Mouse (Mus musculus): Measurements from ENCODE around the gene Amhr2.

Gene Amhr2

DNA sequence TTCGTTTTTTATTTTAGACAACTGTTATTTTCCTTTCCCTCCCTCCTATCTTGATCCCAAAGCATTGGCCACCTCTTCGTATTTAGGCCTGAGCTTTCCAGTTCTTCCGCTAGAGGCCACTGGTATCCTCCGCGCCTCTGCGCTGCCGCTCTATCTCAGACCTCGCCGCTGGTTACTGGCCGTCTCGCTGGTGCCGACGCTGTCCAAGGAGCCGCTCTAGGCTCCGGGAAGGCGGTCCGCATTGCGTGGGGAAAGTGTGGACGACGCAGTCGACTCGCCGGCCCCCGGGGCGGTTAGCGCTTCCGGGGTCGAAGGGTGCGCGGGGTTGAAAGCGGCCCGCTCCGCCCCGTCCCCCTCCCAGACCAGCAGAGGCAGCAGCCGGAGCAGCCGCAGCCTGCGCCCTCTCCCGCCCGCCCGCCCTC is 25.0 kb downstream of the Amhr2 start, which contains the start of gene Pcbp2:
Gene Pcbp2 (plus strand): TSS at position 357 of the 422 bp plus-strand sequence.
- intact Hi-C loops (cut with DNase I), result loop anchor here (5.0 kb wide), 1 partner anchor 47 kb away; the partner anchor contains the start of genes Map3k12 and Tarbp2

DNA sequence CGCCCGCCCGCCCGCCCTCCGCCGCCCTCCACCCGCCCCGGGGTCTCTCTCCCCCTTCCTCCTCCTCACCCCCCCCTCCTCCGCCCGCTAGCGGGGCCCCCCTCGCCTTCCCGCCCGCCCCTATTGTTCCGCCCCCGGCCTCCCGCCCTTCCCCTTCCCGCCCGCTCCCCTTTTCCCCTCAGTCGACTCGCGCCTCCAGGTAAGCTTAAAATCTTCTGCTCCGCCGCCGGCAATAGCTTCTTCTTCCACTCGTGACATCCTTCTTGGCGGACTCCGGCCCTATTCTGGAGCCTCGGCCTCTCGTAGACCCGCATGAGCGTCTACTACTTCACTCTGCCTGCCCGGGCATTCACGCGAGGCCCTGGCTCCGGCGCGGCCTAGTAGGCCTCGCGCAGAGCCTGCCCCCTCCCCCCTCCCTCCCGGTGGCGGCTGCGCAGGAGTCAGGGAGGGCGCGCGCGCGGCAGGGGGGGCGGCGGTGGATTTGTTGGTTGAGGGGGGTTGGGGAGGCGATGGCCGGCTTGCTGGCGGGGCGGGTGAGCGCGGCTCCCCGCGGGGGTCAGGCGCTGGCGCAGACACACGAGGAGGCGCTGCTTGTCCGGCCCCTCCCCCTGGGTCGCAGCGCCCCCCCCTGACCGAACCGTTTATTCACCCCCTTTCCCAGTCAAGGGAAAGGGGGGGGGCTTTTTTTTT is 25.6 kb downstream of the Amhr2 start:
- intact Hi-C loops (cut with DNase I), result loop anchor here (5.0 kb wide), 1 partner anchor 47 kb away; the partner anchor contains the start of genes Map3k12 and Tarbp2

- intact Hi-C loops (cut with DNase I), result loop anchor here (5.0 kb wide), 1 partner anchor 46 kb away; the partner anchor contains the start of genes Map3k12 and Tarbp2
Measured at GRCm38 (mm10) chr15:102471295-102471645, 26.1 kb downstream of the Amhr2 start.

- intact Hi-C loops (cut with DNase I), result loop anchor here (5.0 kb wide), 1 partner anchor 46 kb away; the partner anchor contains the start of genes Map3k12 and Tarbp2
Measured at GRCm38 (mm10) chr15:102471727-102472126, 26.6 kb downstream of the Amhr2 start.

- intact Hi-C loops (cut with DNase I), result loop anchor here (5.0 kb wide), 1 partner anchor 44 kb away; the partner anchor contains the start of genes Map3k12 and Tarbp2
Measured at GRCm38 (mm10) chr15:102473246-102473645, 28.1 kb downstream of the Amhr2 start.

- intact Hi-C loops (cut with DNase I), result loop anchor here (5.0 kb wide), 1 partner anchor 43 kb away; the partner anchor contains the start of genes Map3k12 and Tarbp2
Measured at GRCm38 (mm10) chr15:102474520-102474919, 29.4 kb downstream of the Amhr2 start.

DNA sequence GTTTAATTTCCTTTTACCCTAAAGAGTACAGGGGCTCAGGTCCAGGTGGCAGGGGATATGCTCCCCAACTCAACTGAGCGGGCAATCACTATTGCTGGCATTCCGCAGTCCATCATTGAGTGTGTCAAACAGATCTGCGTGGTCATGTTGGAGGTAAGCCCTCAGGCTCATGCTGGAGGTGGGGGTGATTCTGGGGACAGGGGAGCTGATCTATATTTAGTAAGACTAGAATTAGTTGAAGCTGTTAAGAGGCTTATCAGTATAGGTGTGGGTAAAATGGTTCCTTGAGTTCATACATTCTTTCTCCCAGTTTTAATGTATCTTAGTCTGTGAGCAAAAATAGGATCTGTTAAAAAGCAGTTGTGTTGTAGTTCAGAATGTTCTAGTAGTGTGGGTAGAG is 38.0 kb downstream of the Amhr2 start:
- intact Hi-C loops (cut with DNase I), result no loop called here

DNA sequence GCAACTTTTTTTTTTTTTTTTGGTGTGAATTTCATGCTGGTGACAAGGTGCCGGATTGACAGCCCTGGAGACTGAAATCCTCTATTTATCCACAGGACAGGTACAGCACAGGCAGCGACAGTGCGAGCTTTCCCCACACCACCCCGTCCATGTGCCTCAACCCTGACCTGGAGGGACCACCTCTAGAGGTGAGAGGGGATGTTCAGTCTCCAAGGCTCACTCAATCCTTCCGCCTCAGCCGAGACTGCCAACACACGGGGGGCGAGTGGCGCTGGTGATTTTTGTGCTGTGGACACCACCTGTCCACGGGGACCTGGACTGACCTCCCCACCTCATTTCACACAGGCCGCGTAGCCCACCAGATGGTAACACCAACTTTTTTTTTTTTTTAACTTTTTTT is 40.7 kb downstream of the Amhr2 start:
- intact Hi-C loops (cut with DNase I), result no loop called here

GRCm38 (mm10) chr15:102487664-102488063 is 42.5 kb downstream of the Amhr2 start:
- intact Hi-C loops (cut with DNase I), result no loop called here

GRCm38 (mm10) chr15:102498322-102498721 is 53.2 kb downstream of the Amhr2 start:
- intact Hi-C loops (cut with DNase I), result no loop called here

DNA sequence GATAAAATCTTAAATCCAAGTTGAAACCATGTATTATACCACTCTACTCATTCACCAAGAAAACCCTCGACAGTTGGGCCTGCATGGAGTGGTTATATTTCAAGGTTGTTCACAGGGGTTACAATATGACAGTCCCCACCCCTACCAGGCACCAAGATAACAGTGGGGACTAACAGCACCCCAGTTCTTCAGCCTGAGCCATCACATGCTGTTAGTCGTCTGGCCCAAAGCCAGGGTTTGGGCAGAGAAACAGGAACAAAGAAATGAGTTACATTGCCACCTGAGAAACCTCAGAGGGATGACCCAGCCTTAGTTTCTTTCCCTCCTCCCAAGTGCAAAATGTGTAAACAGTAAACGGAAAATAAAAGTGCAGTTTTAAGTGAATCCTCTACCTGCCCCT is 54.2 kb downstream of the Amhr2 start:
- intact Hi-C loops (cut with DNase I), result no loop called here

DNA sequence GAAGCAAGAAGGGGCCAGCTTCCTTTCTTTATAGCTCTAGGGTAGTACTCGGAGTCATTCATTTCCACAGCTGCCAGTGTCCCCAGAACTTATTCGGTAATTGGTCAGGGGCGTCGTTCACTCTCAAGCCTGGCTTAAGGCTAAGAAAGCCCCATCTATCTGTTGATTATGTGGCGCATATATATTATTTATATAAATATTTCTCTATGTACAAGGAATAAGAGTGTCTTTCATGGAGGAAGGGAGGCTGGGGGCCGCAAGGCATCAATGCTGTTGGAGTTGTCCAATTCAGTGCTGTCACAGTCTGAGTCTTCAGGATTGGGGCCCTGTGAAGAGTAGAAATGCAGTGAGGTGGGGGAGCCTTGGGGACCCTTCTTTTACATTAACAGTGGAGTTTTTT is 54.7 kb downstream of the Amhr2 start:
- intact Hi-C loops (cut with DNase I), result no loop called here

DNA sequence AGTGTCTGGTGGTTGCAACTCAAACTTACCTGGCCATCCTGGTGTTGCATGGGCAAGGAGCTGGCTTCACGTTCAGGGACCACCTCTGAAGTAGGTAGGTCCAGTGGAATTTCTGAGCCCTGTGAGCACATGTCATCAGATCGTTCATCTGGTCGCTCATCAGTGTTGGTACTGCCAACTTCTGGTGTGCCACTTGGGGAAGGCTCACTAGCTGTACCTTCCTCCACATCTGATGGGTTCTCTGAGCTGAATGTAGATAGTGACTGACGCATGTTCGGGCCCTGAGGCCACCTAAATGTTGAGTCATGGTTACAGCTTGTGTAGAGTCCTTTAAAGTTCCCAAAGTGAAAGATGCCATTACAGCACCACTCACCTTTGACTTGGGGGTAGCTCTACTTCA is 55.3 kb downstream of the Amhr2 start:
- intact Hi-C loops (cut with DNase I), result no loop called here

DNA sequence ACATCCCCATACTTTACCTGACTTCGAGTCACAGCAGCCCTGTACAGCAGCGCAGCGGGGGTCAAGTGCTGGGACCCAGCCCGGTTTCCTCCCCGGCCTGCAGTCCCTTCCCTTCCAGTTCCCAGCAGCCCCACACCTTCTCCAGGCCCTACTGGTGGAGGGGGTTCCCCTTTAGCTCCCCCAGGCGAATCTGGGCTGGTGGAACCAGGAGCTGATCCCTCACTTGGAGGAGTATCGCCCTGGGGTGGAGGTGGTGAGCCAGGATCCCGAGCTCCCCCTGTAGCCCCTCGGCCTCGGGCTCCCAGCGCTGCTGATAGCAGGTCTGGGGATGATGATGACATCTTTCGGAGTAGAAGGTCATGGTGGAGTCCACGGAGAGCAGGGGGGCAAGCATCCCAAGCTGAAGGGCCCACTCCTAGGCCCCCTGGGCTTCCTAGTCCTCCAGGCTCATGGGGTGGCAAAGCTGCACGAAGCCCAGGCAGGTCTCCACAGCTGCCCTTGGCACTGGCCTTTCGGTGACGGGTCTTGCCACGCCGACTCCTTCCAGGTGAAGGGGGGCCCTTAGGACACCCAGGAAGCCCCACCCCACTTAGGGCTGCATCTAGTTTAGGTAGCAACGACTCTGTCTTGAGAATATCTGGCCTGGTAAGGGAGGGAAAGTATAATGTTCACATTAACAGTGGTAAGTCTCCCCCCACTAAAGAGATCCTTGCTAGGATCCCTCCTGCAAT is 56.1 kb downstream of the Amhr2 start:
- intact Hi-C loops (cut with DNase I), result no loop called here

GRCm38 (mm10) chr15:102502254-102502840 is 57.2 kb downstream of the Amhr2 start:
- intact Hi-C loops (cut with DNase I), result no loop called here

DNA sequence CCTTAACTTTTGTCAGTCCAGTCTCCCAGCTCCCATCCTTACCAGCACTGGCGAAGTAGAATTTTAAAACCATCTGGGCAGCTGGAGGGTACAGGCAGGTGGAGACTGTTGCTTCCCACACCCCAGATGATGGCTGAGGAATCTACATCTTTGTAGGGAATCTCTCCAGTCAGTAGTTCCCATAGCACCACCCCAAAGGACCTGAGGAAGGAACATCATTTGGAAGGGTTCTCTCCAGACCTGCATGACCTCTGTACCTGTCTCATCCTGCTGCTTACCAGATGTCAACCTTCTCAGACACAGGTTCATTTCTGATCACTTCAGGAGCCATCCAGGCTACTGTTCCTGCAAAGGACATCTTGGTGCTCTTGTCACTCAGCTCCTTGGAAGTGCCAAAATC is 58.3 kb downstream of the Amhr2 start, which contains the start of gene Gm10337:
Gene Gm10337 (plus strand): TSS at position 276 of the 400 bp plus-strand sequence.
- intact Hi-C loops (cut with DNase I), result no loop called here

All from adrenal gland (tissue).